Mouse (Mus musculus) lung, adult 2 months (tissue): ENCODE results near the gene St13.

Experiments
- CTCF ChIP-seq: fragments of 200-500 bp; IDR thresholded peaks from 2 replicates; pipeline ENCODE4 v1.5.1; 2011; ENCODE audit warnings: mild to moderate bottlenecking, low read length, control low read depth; ENCODE audit not compliant: insufficient read depth
- POLR2A ChIP-seq: fragments of 200-500 bp; IDR thresholded peaks from 2 replicates; pipeline ENCODE4 v1.6.1; 2011; ENCODE audit warnings: low read depth, mild to moderate bottlenecking, control low read depth, low read length, borderline replicate concordance; ENCODE audit errors: extremely low read depth

DNA sequence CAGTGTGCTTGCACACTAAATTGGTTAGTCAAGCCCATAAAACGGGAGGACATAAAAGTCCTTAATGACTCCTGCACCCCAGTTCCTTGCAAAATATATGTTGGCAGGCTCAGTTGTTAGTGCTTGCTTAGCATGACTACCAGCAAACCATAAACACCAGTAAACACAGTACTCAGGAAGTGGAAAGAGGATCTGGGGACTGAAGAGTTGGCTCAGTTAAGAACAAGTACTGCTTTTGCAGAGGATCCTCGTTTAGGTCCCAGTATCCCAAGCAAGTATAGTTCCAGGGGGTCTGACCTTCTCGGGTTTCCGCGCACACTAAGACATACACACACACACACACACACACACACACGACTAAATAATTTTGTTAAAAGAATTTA lies 38.9 kb downstream of the St13 start:
- TF ChIP-seq CTCF: no peak
- TF ChIP-seq POLR2A: no peak
